Mouse (Mus musculus): Measurements from ENCODE around the gene Nabp2.

DNA sequence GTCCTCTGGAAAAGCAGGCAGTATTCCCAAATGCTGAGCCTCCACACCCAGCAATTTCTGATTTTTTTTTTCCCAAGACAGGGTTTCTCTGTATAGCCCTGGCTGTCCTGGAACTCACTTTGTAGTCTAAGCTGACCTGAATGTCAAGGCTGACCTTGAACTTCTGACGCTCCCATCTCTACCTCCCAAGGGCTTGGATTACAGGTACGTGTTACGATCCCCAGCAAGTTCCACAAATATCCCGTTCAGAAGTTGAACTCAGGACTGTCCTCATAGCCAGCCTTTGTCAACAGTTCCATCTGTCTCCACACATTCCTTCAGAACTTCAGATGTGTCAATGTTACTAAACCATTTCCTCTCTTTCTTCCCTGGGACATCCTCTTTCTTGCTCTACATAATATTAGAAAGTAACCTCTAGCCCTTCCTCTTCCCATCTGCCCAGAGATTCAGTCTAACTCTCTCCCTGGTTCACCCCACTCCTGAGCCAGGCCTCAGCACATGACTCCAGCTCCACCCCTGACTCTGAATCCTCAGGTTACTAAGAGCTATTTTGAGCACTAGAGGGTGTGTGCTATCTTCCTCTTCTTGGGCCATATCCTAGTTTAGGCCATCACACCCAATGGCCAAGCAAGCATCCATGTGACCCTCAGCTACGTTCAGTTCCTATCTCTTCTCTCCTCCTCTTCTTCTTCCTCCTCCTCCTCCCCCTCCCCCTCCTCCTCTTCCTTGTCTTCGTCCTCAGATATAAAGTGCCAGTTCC is 38.1 kb downstream of the Nabp2 start:
- TF ChIP-seq CTCF (IDR thresholded peaks at IDR 0.05; ENCODE audit: low read depth) (peak; percentile 10; the same call in 1 of the 2 replicates), EP300 (IDR thresholded peaks at IDR 0.05; ENCODE audit: low read depth) (no peak)

Data from liver, postnatal 0 days (tissue).